17 mouse cellular contexts compared by ENCODE assay signal in the genomic region with DNA sequence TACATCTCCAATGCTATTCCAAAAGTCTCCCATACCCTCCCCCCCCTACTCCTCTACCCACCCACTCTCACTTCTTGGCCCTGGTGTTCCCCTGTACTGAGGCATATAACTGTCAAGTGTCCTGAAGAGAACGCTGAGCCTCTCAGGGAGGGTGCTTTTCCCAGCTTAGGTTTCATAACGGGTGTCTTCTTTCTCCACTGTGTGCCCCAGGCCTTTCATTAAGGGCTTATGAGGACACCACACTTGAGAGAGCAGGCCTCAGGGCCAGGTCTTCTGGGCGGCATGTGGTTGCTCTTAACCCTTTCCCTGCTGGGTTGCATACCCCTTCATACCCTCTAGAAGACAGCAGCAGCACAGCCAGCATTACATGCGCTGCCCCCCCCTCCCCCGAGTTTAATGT.
DNase-seq lines count a peak whose midpoint lies in the region; ATAC-seq and TF ChIP-seq lines count a peak whose summit lies in the region.
"Had no signal": no experiment of that assay in that cellular context is flagged by ENCODE, and none has a peak within 500 bp of the region (broad histone marks: within the 10 kb centered on the region; RNA-seq: fewer than 3 reads in every experiment).

No protein-coding gene starts in this region.

- peaks cover 46% of the 10 kb centered on the region for H3K36me3 ChIP-seq in kidney, embryonic 16.5 days (ENCODE audit: insufficient read depth, low read length)

- no peaks in the 10 kb centered on the region for H3K9me3 ChIP-seq in kidney, embryonic 16.5 days (ENCODE audit: low read length)
- H3K9me3 ChIP-seq: liver, embryonic 12.5 days; neural tube, embryonic 13.5 days had no signal

- no peak overlapping the region for H3K27ac ChIP-seq in kidney, embryonic 16.5 days (ENCODE audit: low read length)
- H3K27ac ChIP-seq: liver, embryonic 12.5 days; neural tube, embryonic 13.5 days had no signal

- ATAC-seq in Patski, result peak; percentile 40
- ATAC-seq in kidney, embryonic 16.5 days (ENCODE audit: low FRiP score, low TSS enrichment), result peak; percentile 82
- ATAC-seq: hindbrain, embryonic 16.5 days; liver, embryonic 12.5 days had no signal

- 26% methylated on average over 5 of the region's 5 CpGs for WGBS in kidney, embryonic 16.5 days

- peaks cover 23% of the 10 kb centered on the region for H3K4me1 ChIP-seq in kidney, embryonic 16.5 days (ENCODE audit: insufficient read depth, low read length)
- H3K4me1 ChIP-seq: liver, embryonic 12.5 days had no signal

- in situ Hi-C loops in Patski (cut with MboI; ENCODE audit: low pct_unique_long_range_greater_than_20kb), result no loop called here

- peak; percentile 21 for DNase-seq in kidney, adult 11 months
- DNase-seq in kidney, postnatal 10 days, result no peak
- no peak for DNase-seq in Patski (ENCODE audit: low read depth, low spot score)
- DNase-seq in embryo, embryonic 11 days, result peak; percentile 16
- no peak for DNase-seq in natural killer cell, adult 2 months (ENCODE audit: low spot score in 2 of 2)
- no peak for DNase-seq in B cell, adult 2 months
- no peak for DNase-seq in adipocyte (ENCODE audit: low spot score)
- DNase-seq: cerebellum, adult 9-11 months; heart, postnatal 14 days; left cerebral cortex, postnatal 4 days; right cerebral cortex, postnatal 4 days; thymus, postnatal 4 days had no signal

- no peaks in the 10 kb centered on the region for H3K27me3 ChIP-seq in Patski
- no peaks in the 10 kb centered on the region for H3K27me3 ChIP-seq in kidney, embryonic 16.5 days (ENCODE audit: insufficient read depth, low read length)
- H3K27me3 ChIP-seq: liver, embryonic 12.5 days; neural tube, embryonic 13.5 days had no signal

- no peak overlapping the region for H3K9ac ChIP-seq in kidney, embryonic 16.5 days (replicated peaks; ENCODE audit: low read length)
- H3K9ac ChIP-seq: liver, embryonic 12.5 days had no signal

- no peak overlapping the region for H3K4me3 ChIP-seq in kidney, embryonic 16.5 days (ENCODE audit: low read length)
- H3K4me3 ChIP-seq: liver, embryonic 12.5 days; neural tube, embryonic 13.5 days had no signal

- H3K4me2 ChIP-seq in kidney, embryonic 16.5 days (replicated peaks; ENCODE audit: low read depth, low read length), result no peak overlapping the region
- H3K4me2 ChIP-seq: heart, embryonic 11.5 days; liver, embryonic 12.5 days; neural tube, embryonic 13.5 days had no signal

- TF ChIP-seq CTCF in Patski (IDR thresholded peaks at IDR 0.05), result no peak

- POLR2A ChIA-PET in Patski (lab: Charles Lee), result interaction anchor here (1.2 kb wide), 1 partner anchor 13 kb away, joined by 3 read pairs; no protein-coding TSS in a partner anchor

- CTCF ChIA-PET in Patski (lab: Charles Lee), result no interaction called here

Comparison
In these comparisons a context has a peak if more than half of its experiments do, and no peak if none do; other contexts are left out.
1. DNase-seq: peak in kidney, adult 11 months (single experiment) and embryo, embryonic 11 days (single experiment); none in kidney, postnatal 10 days (single experiment), Patski (single experiment), natural killer cell, adult 2 months (0 of 2), B cell, adult 2 months (0 of 2) and adipocyte (single experiment).